Mouse (Mus musculus) kidney, embryonic 14.5 days (tissue): ENCODE data around the gene Cntn1. TPM values are rescaled to one million over a fixed set of nuclear protein-coding genes. Genes with fewer than 3 reads are reported as not detected.

Experiments
- ATAC-seq: fragments of 200-750 bp; cut with Nextera tagmentation; 2 replicates; pipeline ENCODE4 v1.8.0; 2017; ENCODE audit warnings: moderate number of reproducible peaks, mild to moderate bottlenecking, moderate TSS enrichment, moderate library complexity; ENCODE audit not compliant: low FRiP score, low TSS enrichment
- H3K27ac ChIP-seq: fragments of 300-500 bp; sonication (generic); 2 replicates; pipeline ENCODE4 v1.5.1; 2014; ENCODE audit warnings: low read depth, mild to moderate bottlenecking, low read length, moderate library complexity, mixed read lengths
- H3K27me3 ChIP-seq: fragments of 300-500 bp; sonication (generic); 2 replicates; pipeline ENCODE4 v1.6.1; 2014; ENCODE audit warnings: mild to moderate bottlenecking, low read length; ENCODE audit not compliant: control insufficient read depth, insufficient read depth
- H3K36me3 ChIP-seq: fragments of 300-500 bp; sonication (generic); 2 replicates; pipeline ENCODE4 v1.6.1; 2014; ENCODE audit warnings: low read length, mixed read lengths; ENCODE audit not compliant: control insufficient read depth, insufficient read depth
- H3K4me1 ChIP-seq: fragments of 300-500 bp; sonication (generic); 2 replicates; pipeline ENCODE4 v1.6.1; 2014; ENCODE audit warnings: low read length, mixed read lengths; ENCODE audit not compliant: control insufficient read depth, insufficient read depth
- H3K4me2 ChIP-seq: fragments of 300-500 bp; sonication (generic); replicated peaks from 2 replicates; pipeline ENCODE4 v1.6.1; 2014; ENCODE audit warnings: low read depth, mild to moderate bottlenecking, low read length
- H3K4me3 ChIP-seq: fragments of 300-500 bp; sonication (generic); 2 replicates; pipeline ENCODE4 v1.5.1; 2014; ENCODE audit warnings: mild to moderate bottlenecking, low read length
- H3K9ac ChIP-seq: fragments of 300-500 bp; sonication (generic); 2 replicates; pipeline ENCODE4 v1.6.1; 2014; ENCODE audit warnings: low read depth, mild to moderate bottlenecking, low read length, moderate library complexity
- H3K9me3 ChIP-seq: fragments of 300-500 bp; sonication (generic); 2 replicates; pipeline ENCODE4 v1.6.1; 2016; ENCODE audit warnings: low read length; ENCODE audit not compliant: control insufficient read depth
- WGBS: fragments of 180-500 bp; shearing (Covaris S2); extraction: QIAGEN DNeasy Blood & Tissue Kit; methylation state at CpG from one replicate; pipeline ENCODE4 v1.1.7; 2014; 5-methylcytosine and 5-hydroxymethylcytosine counted together
- polyA plus RNA-seq: library from polyadenylated mRNA; unstranded; fragments of >200 nt; fragmentation: Nextera tagmentation; extraction: Ambion mirVana; gene quantifications from 2 replicates; pipeline ENCODE4 v1.2.1, GENCODE M21; 2014

Gene Cntn1
- polyA plus RNA-seq, 1 experiment from 2014 or later: 3.6 TPM

DNA sequence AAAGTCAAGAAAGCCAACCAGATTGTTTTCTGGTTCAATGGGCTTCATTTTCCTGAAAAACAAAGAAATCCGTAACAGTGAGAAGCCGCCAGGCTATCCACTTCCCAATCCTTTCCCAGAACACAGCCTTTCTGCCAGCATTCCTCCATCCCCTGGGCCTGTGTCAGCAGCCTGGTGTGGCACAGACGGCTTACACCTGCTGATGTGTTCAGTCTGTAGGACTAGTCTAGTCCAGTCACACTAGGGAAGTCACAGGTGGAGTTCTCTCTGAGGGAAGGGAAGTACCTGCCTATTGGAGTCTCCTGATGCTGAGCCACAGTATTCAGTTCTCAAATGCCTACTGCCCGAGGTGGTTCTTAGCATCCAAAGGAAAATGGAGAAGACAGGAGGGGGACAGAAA, 111.9 kb downstream of the Cntn1 start:
- Histone ChIP-seq H3K9me3 (no peaks in the 10 kb centered on the region), H3K27me3 (no peaks in the 10 kb centered on the region), H3K9ac (no peak overlapping the region), H3K4me3 (no peak overlapping the region), H3K36me3 (no peaks in the 10 kb centered on the region), H3K27ac (no peak overlapping the region), H3K4me2 (no peak overlapping the region), H3K4me1 (no peaks in the 10 kb centered on the region)
- 70% methylated on average over 4 of the region's 4 CpGs for WGBS
- ATAC-seq: no peak

- H3K9ac ChIP-seq: no peak overlapping the region
- no peaks in the 10 kb centered on the region for H3K4me1 ChIP-seq
Observed at GRCm38 (mm10) chr15:92164127-92164526, 113.2 kb downstream of the Cntn1 start.

GRCm38 (mm10) chr15:92166266-92166665, 115.3 kb downstream of the Cntn1 start:
- Histone ChIP-seq H3K4me3 (no peak overlapping the region), H3K9ac (no peak overlapping the region)
- 86% methylated on average over 5 of the region's 5 CpGs for WGBS

More at GRCm38 (mm10) chr15:92164127-92164526, 113.2 kb downstream of the Cntn1 start:
- Histone ChIP-seq H3K9me3 (no peaks in the 10 kb centered on the region), H3K4me2 (no peak overlapping the region), H3K27ac (no peak overlapping the region), H3K27me3 (no peaks in the 10 kb centered on the region), H3K36me3 (no peaks in the 10 kb centered on the region), H3K4me3 (no peak overlapping the region)
- no peak for ATAC-seq
- 78% methylated on average over 3 of the region's 3 CpGs for WGBS

GRCm38 (mm10) chr15:92175739-92176138, 124.8 kb downstream of the Cntn1 start:
- no peaks in the 10 kb centered on the region for H3K36me3 ChIP-seq
- no peak overlapping the region for H3K4me2 ChIP-seq
- no peaks in the 10 kb centered on the region for H3K9me3 ChIP-seq
- no peak overlapping the region for H3K27ac ChIP-seq
- WGBS: 73% methylated on average over 2 of the region's 2 CpGs
- no peak overlapping the region for H3K9ac ChIP-seq
- no peaks in the 10 kb centered on the region for H3K4me1 ChIP-seq
- no peaks in the 10 kb centered on the region for H3K27me3 ChIP-seq
- no peak overlapping the region for H3K4me3 ChIP-seq
- ATAC-seq: no peak

More at GRCm38 (mm10) chr15:92166266-92166665, 115.3 kb downstream of the Cntn1 start:
- H3K9me3 ChIP-seq: no peaks in the 10 kb centered on the region
- H3K27ac ChIP-seq: no peak overlapping the region
- no peak for ATAC-seq
- no peaks in the 10 kb centered on the region for H3K27me3 ChIP-seq
- H3K4me2 ChIP-seq: no peak overlapping the region
- H3K4me1 ChIP-seq: no peaks in the 10 kb centered on the region
- H3K36me3 ChIP-seq: no peaks in the 10 kb centered on the region

DNA sequence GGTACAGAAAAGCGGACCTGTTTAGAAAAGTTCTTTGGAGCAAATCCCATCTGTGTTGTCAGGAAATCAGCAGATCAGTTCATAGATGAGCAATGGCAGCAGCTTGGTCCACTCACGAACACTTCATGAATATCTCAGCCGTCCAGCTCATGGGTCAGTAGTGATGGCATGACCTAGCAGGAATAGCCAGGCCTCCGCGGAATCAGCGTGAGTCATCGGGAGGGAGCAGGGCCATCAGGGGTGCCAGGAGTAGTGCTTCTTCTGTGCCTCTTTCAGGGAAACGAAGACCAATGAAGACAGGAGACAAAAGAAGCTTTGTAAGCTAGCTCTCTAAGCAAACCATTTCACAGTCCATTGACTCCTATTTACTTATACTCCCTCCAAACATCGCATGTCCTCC, 126.4 kb downstream of the Cntn1 start:
- Histone ChIP-seq H3K4me1 (no peaks in the 10 kb centered on the region), H3K36me3 (no peaks in the 10 kb centered on the region), H3K27me3 (no peaks in the 10 kb centered on the region), H3K27ac (no peak overlapping the region), H3K9me3 (no peaks in the 10 kb centered on the region), H3K9ac (no peak overlapping the region), H3K4me3 (no peak overlapping the region), H3K4me2 (no peak overlapping the region)
- no peak; the same call in 1 of the 2 replicates for ATAC-seq
- WGBS: 46% methylated on average over 9 of the region's 9 CpGs

GRCm38 (mm10) chr15:92185484-92185883, 134.5 kb downstream of the Cntn1 start:
- no peaks in the 10 kb centered on the region for H3K9me3 ChIP-seq
- H3K27ac ChIP-seq: no peak overlapping the region

DNA sequence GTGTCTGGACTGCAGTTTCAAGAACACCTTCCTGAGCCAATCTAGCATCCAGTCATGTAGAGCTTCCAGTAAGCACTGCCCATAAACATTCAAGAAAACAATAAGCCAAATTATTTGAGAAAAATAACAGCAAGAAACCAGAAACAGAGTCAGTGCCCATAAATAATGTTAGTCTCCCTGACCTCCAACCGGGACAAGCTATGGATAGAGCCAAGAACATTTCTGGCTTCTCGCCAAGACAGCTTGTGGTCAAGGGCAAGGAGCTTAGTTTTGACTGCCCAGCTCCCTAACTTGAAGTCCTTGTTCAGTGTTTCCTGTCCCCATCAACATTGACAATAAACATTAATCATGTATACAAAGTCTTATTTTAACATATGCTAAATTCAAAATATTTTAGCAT, 139.0 kb downstream of the Cntn1 start:
- H3K9me3 ChIP-seq: 0 out of 2 replicates have a peak, but pooled peaks cover 2% of the 10 kb centered on the region
- 55% methylated on average over 2 of the region's 2 CpGs for WGBS
- ATAC-seq: 0 out of 2 replicates have a peak, but pooled peaks have one; percentile 43

More at GRCm38 (mm10) chr15:92185484-92185883, 134.5 kb downstream of the Cntn1 start:
- Histone ChIP-seq H3K9ac (no peak overlapping the region; the same call in 1 of the 2 replicates), H3K36me3 (no peaks in the 10 kb centered on the region), H3K4me2 (no peak overlapping the region), H3K4me3 (no peak overlapping the region), H3K4me1 (no peaks in the 10 kb centered on the region), H3K27me3 (no peaks in the 10 kb centered on the region)
- ATAC-seq: no peak
- 93% methylated on average over 2 of the region's 2 CpGs for WGBS

GRCm38 (mm10) chr15:92200326-92200985, 149.5 kb downstream of the Cntn1 start:
- WGBS: 79% methylated on average over 6 of the region's 6 CpGs
- Histone ChIP-seq H3K9ac (no peak overlapping the region), H3K9me3 (no peaks in the 10 kb centered on the region), H3K4me3 (no peak overlapping the region), H3K4me1 (no peaks in the 10 kb centered on the region), H3K4me2 (no peak overlapping the region), H3K27ac (no peak overlapping the region), H3K27me3 (no peaks in the 10 kb centered on the region), H3K36me3 (no peaks in the 10 kb centered on the region)
- ATAC-seq: no peak

More for the DNA sequence above, 139.0 kb downstream of the Cntn1 start:
- Histone ChIP-seq H3K9ac (no peak overlapping the region), H3K4me2 (no peak overlapping the region), H3K36me3 (no peaks in the 10 kb centered on the region), H3K27me3 (no peaks in the 10 kb centered on the region), H3K27ac (no peak overlapping the region), H3K4me1 (no peaks in the 10 kb centered on the region), H3K4me3 (no peak overlapping the region)

- H3K27ac ChIP-seq: no peak overlapping the region
- ATAC-seq: no peak
Observed at GRCm38 (mm10) chr15:92206695-92207094, 155.7 kb downstream of the Cntn1 start.

More at GRCm38 (mm10) chr15:92206695-92207094, 155.7 kb downstream of the Cntn1 start:
- Histone ChIP-seq H3K9ac (no peak overlapping the region), H3K9me3 (no peaks in the 10 kb centered on the region), H3K4me1 (no peaks in the 10 kb centered on the region), H3K36me3 (no peaks in the 10 kb centered on the region), H3K27me3 (no peaks in the 10 kb centered on the region), H3K4me2 (no peak overlapping the region), H3K4me3 (no peak overlapping the region)
- 62% methylated on average over 4 of the region's 4 CpGs for WGBS
